Mouse (Mus musculus) liver, postnatal 0 days (tissue): ENCODE measurements at regions not wholly inside any gene's neighbourhood (a gene's known extent, or its start where the extent isn't known, plus 50 kb on each side); places are given as distances from the start of the nearest gene placed in this dataset.

Source experiments
- CTCF ChIP-seq: sonication (generic); IDR thresholded peaks from 2 replicates; pipeline ENCODE4 v1.5.1; 2016; ENCODE audit warnings: antibody characterized with exemption, low read depth
- EP300 ChIP-seq: IDR thresholded peaks from 2 replicates; pipeline ENCODE4 v1.6.1; 2016; ENCODE audit warnings: antibody characterized with exemption, low read depth, mild to moderate bottlenecking

GRCm38 (mm10) chr7:31207563-31208236, 52.0 kb upstream of the Gramd1a start:
- TF ChIP-seq EP300 (no peak), CTCF (no peak)
